Mouse (Mus musculus) brain, embryonic 14.5 days (tissue): ENCODE results near the gene Cebpzos.

Experiments used
- CTCF ChIP-seq: fragments of 200-500 bp; IDR thresholded peaks from 2 replicates; pipeline ENCODE4 v1.5.1; 2012; ENCODE audit warnings: inconsistent platforms, mild to moderate bottlenecking, moderate library complexity, borderline replicate concordance; ENCODE audit not compliant: insufficient read depth, insufficient read length; ENCODE audit errors: extremely low read depth
- POLR2A ChIP-seq: fragments of 200-500 bp; IDR thresholded peaks from 2 replicates; pipeline ENCODE4 v1.6.1; 2012; ENCODE audit warnings: mild to moderate bottlenecking, inconsistent platforms, borderline replicate concordance; ENCODE audit not compliant: poor library complexity, insufficient read depth, insufficient read length, severe bottlenecking; ENCODE audit errors: extremely low read depth

GRCm38 (mm10) chr17:78909374-78909773 is 6.9 kb upstream of the Cebpzos start:
- TF ChIP-seq POLR2A (no peak), CTCF (no peak)
